Mouse (Mus musculus) megakaryocyte, embryonic 14.5 days (primary cell): ENCODE measurements around the gene Ash1l.

Source experiments
- FLI1 ChIP-seq: IDR thresholded peaks from 2 replicates; pipeline ENCODE4 v1.6.1; 2012; ENCODE audit warnings: low read length, inconsistent platforms, mixed read lengths
- GATA1 ChIP-seq: IDR thresholded peaks from 3 replicates; pipeline ENCODE4 v1.6.1; 2012; ENCODE audit warnings: mixed read lengths, low read length, inconsistent platforms, borderline replicate concordance

DNA sequence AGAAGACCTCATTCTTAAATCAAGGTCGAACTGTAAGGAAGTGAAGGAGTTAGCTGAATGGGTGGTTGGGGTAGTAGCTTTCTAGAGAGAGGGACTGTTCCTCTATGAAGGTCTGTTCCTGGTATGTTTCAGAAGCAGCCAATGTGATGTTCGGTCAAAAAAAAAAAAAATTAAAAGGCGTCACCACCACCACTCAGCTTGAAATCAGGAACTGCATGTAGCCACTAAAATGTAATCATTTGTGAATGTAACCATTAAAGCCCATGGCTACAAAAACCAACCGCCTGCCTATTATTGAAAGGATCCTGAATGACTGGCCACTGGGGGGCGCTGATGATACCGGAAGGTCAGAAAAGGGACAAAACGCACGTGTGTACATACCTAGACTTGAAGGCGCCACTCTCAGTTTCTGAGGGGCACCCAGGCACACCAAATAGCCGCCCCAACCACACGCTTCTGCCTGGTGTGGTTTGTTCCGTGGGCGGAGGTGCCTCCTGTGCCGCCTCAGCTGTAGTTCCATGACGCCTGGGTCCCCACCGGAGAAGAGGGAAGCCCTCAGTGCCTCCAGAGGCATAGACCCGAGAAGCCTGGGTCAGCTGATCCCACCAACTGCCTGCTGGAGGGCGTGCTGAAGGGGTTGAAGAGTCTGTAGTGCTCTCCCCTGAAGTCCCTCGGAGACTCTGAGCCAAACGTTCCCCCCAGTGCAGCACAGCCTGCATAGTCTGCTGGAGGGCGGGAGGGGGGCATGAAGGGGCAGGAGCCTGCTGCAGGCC, 137.1 kb downstream of the Ash1l start:
- TF ChIP-seq GATA1, result no peak
- TF ChIP-seq FLI1, result no peak
